Mouse (Mus musculus) C2C12 (cell line): ENCODE data around the gene Ap1s2.

Experiments
- CTCF ChIP-seq: IDR thresholded peaks from one replicate; pipeline ENCODE4 v1.5.1; 2011; ENCODE audit not compliant: control insufficient read depth, insufficient read depth, insufficient read length
- MYOD1 ChIP-seq: IDR thresholded peaks from one replicate; pipeline ENCODE4 v1.6.1; 2011; ENCODE audit warnings: low read depth; ENCODE audit not compliant: control insufficient read depth, insufficient read length
- USF1 ChIP-seq: IDR thresholded peaks from one replicate; pipeline ENCODE4 v1.6.1; 2011; ENCODE audit warnings: low read depth, mild to moderate bottlenecking, control low read depth, moderate library complexity

DNA sequence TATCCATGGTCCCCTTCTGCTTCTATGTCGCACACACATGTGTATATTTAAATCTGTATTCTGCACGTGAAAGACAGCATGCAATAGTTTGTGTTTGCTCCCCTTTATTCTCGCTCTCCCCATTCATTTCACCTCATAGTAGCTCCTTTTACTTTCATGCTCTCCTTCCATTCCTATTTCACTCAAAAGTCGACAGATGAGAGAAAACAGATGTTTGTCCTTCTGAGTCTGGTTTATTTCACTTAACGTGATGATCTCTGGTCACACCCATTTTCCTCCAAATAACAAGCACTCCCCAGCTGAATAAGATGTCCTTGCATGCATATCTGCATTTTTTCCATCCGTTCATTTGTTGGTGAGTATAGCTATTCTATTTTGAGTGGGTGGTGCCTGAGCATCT, 29.8 kb upstream of the Ap1s2 start:
- TF ChIP-seq CTCF (no peak), USF1 (no peak), MYOD1 (no peak)
